Mouse (Mus musculus) heart, embryonic 14.5 days (tissue): Measurements from ENCODE around the gene Ak4. TPM values are rescaled to one million over a fixed set of nuclear protein-coding genes. Genes with fewer than 3 reads are reported as not detected.

Source experiments
- ATAC-seq: fragments of 200-750 bp; cut with Nextera tagmentation; 2 replicates; pipeline ENCODE4 v1.8.0; 2017; ENCODE audit warnings: low read depth, moderate TSS enrichment; ENCODE audit not compliant: insufficient number of reproducible peaks, insufficient read depth, low FRiP score
- H3K27ac ChIP-seq, 2 experiments: fragments of 200-500 bp in 1 of 2; fragments of 300-500 bp in 1 of 2; sonication (generic) in 1 of 2; replicated peaks in 1 of 2; 2 replicates each; pipeline ENCODE4 v1.5.1; 2012 to 2014; ENCODE audit warnings: low read depth in 2 of 2, low read length in 2 of 2, control low read depth in 1 of 2, mild to moderate bottlenecking in 1 of 2, mixed read lengths in 1 of 2; ENCODE audit not compliant: control insufficient read depth in 1 of 2, insufficient read depth in 1 of 2
- H3K27me3 ChIP-seq: fragments of 300-500 bp; sonication (generic); 2 replicates; pipeline ENCODE4 v1.6.1; 2014; ENCODE audit warnings: mild to moderate bottlenecking, low read length, control low read depth; ENCODE audit not compliant: control insufficient read depth, insufficient read depth
- H3K36me3 ChIP-seq: fragments of 300-500 bp; sonication (generic); 2 replicates; pipeline ENCODE4 v1.6.1; 2014; ENCODE audit warnings: mild to moderate bottlenecking, control low read depth, low read length, mixed read lengths; ENCODE audit not compliant: control insufficient read depth, insufficient read depth
- H3K4me1 ChIP-seq, 2 experiments: fragments of 200-500 bp in 1 of 2; fragments of 300-500 bp in 1 of 2; sonication (generic) in 1 of 2; 2 replicates each; pipeline ENCODE4 v1.6.1; 2012 to 2014; ENCODE audit warnings: low read length in 2 of 2, control low read depth in 1 of 2, mixed read lengths in 1 of 2; ENCODE audit not compliant: control insufficient read depth in 2 of 2, insufficient read depth in 2 of 2
- H3K4me2 ChIP-seq: fragments of 300-500 bp; sonication (generic); 2 replicates; pipeline ENCODE4 v1.6.1; 2014; ENCODE audit warnings: mild to moderate bottlenecking, low read length
- H3K4me3 ChIP-seq, 2 experiments: fragments of 200-500 bp in 1 of 2; fragments of 300-500 bp in 1 of 2; sonication (generic) in 1 of 2; 2 replicates each; pipeline ENCODE4 v1.5.1; 2012 to 2014; ENCODE audit warnings: low read length in 2 of 2, mild to moderate bottlenecking in 2 of 2, control low read depth in 1 of 2, low read depth in 1 of 2, moderate library complexity in 1 of 2; ENCODE audit not compliant: control insufficient read depth in 1 of 2, insufficient read depth in 1 of 2
- H3K9ac ChIP-seq: fragments of 300-500 bp; sonication (generic); 2 replicates; pipeline ENCODE4 v1.6.1; 2014; ENCODE audit warnings: mild to moderate bottlenecking, low read length
- H3K9me3 ChIP-seq: fragments of 300-500 bp; sonication (generic); 2 replicates; pipeline ENCODE4 v1.6.1; 2016; ENCODE audit warnings: low read length, control low read depth; ENCODE audit not compliant: control insufficient read depth
- WGBS: fragments of 180-500 bp; shearing (Covaris S2); extraction: QIAGEN DNeasy Blood & Tissue Kit; methylation state at CpG from one replicate; pipeline ENCODE4 v1.1.7; 2014; 5-methylcytosine and 5-hydroxymethylcytosine counted together
- polyA plus RNA-seq: library from polyadenylated mRNA; unstranded; fragments of >200 nt; fragmentation: Nextera tagmentation; extraction: Ambion mirVana; gene quantifications from 2 replicates; pipeline ENCODE4 v1.2.1, GENCODE M21; 2014

Gene Ak4
- polyA plus RNA-seq, 1 experiment from 2014 or later = 8.3 TPM

DNA sequence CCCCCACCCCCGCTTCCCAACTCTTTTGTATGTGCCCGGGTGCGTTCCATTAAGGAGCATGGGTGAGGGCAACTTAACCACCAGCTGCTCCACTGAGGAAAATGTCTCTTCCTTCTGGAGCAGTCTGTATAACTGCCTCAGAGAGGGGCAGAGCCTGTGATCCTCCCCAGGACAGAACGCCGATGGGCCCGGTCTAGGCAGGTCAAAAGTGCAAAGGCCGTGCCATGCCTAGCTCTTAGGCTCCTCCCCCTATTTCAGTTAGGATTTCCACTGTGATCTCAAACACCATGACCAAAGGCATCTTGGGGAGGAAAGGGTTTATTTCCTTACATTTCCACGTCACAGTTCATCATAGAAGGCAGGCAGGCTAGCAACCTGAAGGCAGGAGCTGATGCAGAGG is 29.6 kb downstream of the Ak4 start:
- 91% methylated on average over 8 of the region's 8 CpGs for WGBS
- H3K4me2 ChIP-seq = no peak overlapping the region
- no peaks in the 10 kb centered on the region for H3K27me3 ChIP-seq
- no peak overlapping the region for H3K4me3 ChIP-seq
- no peak for ATAC-seq
- no peak overlapping the region for H3K27ac ChIP-seq
- no peak overlapping the region for H3K9ac ChIP-seq
- peaks cover 10 to 49% of the 10 kb centered on the region in 2 experiments for H3K4me1 ChIP-seq
- H3K9me3 ChIP-seq = no peaks in the 10 kb centered on the region
- H3K36me3 ChIP-seq = peaks cover 12% of the 10 kb centered on the region; the same call in 1 of the 2 replicates

DNA sequence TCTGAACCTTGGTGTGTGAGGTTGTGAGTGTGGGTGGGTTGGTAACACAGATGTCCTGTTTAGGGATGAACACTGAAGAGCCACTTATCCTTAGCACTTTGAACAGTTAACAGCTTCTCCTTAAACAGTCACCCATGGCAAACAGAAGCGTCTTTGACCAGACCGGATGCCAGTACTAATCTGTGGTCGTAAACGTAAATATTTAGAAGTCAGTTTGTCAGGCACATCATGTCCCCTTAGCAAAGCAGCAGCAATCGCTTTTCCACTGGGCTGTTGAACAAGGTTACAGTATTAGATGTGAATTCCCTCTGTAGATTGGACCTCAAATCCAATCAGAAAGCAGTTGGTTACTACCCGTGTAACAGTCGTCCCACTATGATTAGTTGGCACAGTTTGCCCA is 30.3 kb downstream of the Ak4 start:
- Histone ChIP-seq H3K4me1 (peaks cover 8 to 42% of the 10 kb centered on the region in 2 experiments; a peak in 3 of 4 replicates), H3K4me3 (no peak overlapping the region), H3K27ac (no peak overlapping the region), H3K9me3 (no peaks in the 10 kb centered on the region), H3K9ac (no peak overlapping the region), H3K36me3 (peaks cover 12% of the 10 kb centered on the region; the same call in 1 of the 2 replicates), H3K4me2 (no peak overlapping the region), H3K27me3 (no peaks in the 10 kb centered on the region)
- no peak for ATAC-seq
- WGBS = 68% methylated on average over 7 of the region's 7 CpGs

DNA sequence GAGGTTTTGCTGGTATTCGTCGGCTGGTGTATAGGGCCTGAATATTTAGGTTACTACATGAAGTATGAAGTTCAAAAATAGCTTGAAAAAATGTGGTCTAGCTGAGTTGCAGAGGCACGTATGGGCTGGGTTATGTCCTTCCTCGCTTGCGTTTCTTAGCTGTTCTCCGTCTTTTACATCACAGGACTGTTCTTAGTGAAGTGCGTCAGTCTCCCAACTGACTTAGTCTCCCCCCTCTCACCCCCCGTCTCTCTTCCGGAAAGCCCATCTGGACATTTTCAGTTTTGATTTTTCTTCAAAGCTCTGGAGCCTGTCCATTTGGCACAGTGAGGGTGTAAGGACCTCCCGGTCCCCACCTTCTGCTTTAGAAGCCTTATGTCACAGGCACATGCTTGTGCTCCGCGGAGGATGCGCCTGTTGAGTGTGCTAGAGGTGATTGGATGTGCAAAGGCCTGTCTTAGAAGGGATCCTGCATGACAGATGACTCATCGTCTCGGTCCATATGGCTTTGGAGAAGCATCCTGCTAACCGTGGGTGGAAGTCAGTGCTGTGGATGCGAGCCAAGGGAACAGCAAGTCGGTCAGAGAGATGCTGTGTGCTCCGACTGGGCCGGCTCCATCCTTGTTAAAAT is 31.2 kb downstream of the Ak4 start:
- Histone ChIP-seq H3K27me3 (no peaks in the 10 kb centered on the region), H3K27ac (no peak overlapping the region), H3K36me3 (peaks cover 12% of the 10 kb centered on the region; the same call in 1 of the 2 replicates), H3K9me3 (no peaks in the 10 kb centered on the region), H3K4me2 (no peak overlapping the region), H3K4me3 (no peak overlapping the region), H3K4me1 (peaks cover 6 to 33% of the 10 kb centered on the region in 2 experiments; a peak in 3 of 4 replicates), H3K9ac (no peak overlapping the region)
- WGBS = 78% methylated on average over 20 of the region's 20 CpGs
- ATAC-seq = no peak

DNA sequence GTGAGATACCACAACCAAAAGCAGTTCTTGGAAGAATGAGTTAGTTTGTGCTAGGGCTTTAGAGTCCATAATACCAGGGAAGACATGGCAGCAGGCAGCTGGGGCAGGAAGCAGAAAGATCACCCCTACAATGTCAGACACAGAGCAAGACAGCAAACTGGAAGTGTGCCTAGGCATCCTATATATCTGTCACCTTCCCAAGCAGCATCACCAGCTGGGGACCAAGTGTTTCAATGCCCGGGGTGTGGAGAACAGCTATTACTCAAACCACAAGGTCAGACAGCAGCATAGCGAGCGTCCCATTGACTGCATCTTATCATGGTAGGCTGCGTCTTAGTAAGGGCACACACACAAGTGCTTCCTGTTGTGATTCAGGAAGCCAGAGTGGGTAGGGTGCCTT is 32.0 kb downstream of the Ak4 start:
- Histone ChIP-seq H3K4me1 (peaks cover 7 to 30% of the 10 kb centered on the region in 2 experiments), H3K27ac (no peak overlapping the region), H3K4me3 (no peak overlapping the region), H3K27me3 (no peaks in the 10 kb centered on the region), H3K36me3 (peaks cover 12% of the 10 kb centered on the region; the same call in 1 of the 2 replicates), H3K9me3 (no peaks in the 10 kb centered on the region), H3K9ac (no peak overlapping the region), H3K4me2 (no peak overlapping the region)
- 64% methylated on average over 4 of the region's 4 CpGs for WGBS
- ATAC-seq = no peak

DNA sequence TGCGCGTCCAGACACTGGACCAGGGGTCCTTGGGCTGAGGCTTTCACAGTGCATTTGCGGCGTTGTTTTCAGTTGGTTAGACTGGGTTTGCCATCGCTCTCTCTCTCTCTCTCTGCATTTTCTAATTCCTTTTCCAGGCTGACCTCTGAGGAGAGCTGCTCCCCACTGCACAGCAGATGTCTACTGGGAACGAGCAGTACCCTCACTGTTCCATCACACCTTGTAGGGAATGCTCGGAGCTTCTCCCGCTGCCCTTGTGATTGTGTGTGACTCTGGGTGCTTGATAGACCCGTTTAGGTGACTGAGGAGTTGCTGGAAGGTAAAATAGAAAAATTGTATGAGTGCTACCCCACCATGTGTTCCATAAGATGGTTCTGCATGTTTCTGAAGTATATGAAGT is 33.8 kb downstream of the Ak4 start:
- no peaks in the 10 kb centered on the region for H3K9me3 ChIP-seq
- H3K4me1 ChIP-seq = peaks cover 16 to 23% of the 10 kb centered on the region in 2 experiments
- 90% methylated on average over 9 of the region's 9 CpGs for WGBS
- H3K27ac ChIP-seq = no peak overlapping the region
- H3K9ac ChIP-seq = no peak overlapping the region
- ATAC-seq = no peak
- no peak overlapping the region for H3K4me3 ChIP-seq
- H3K4me2 ChIP-seq = no peak overlapping the region
- H3K27me3 ChIP-seq = no peaks in the 10 kb centered on the region
- peaks cover 12% of the 10 kb centered on the region; the same call in 1 of the 2 replicates for H3K36me3 ChIP-seq

DNA sequence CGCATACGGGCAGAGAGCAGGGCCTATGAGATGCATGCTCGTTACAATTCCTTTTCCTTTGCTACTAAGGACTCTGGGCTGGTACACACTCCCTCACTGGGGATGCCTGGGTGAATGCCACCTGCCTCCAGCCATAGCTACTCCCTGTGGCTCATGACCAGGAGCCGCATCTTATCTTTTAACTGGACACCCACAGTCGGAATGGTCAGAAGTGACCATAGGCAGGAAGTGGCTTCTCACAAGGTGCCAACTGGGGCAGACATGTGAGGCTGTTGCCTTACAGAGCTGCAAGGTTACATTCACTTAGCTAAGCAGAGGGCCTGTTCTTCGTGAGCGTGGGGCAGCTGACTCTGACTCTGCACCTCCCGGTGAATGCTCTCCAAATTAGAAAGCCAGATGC is 38.1 kb downstream of the Ak4 start:
- WGBS = 73% methylated on average over 8 of the region's 8 CpGs
- H3K4me3 ChIP-seq = no peak overlapping the region

DNA sequence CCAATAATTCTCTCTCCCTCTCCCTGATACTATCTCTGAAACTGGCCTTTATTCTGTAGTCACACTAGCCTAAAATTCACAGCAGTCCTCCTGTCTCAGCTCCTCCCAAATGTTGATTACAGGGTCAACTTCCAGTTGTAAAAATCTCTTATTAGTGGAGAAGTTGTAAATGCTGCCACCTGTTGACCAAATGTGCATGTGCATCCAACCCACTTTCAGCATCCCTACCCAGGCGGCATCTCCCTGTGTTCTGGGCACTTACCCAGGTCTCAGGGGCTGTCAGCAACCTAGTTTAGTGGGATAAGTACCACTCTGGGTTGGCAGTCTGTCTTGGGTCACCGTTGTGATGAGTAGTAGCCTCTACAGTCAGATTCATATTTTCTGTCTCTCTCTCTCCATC is 39.3 kb downstream of the Ak4 start:
- Histone ChIP-seq H3K27me3 (no peaks in the 10 kb centered on the region), H3K9ac (no peak overlapping the region), H3K9me3 (no peaks in the 10 kb centered on the region), H3K36me3 (peaks cover 33% of the 10 kb centered on the region), H3K4me3 (no peak overlapping the region), H3K4me1 (peaks cover 0 to 10% of the 10 kb centered on the region in 2 experiments; a peak in 2 of 4 replicates), H3K4me2 (no peak overlapping the region), H3K27ac (no peak overlapping the region)
- WGBS = 35% methylated on average over 2 of the region's 2 CpGs
- ATAC-seq = no peak

More for the DNA sequence above, 38.1 kb downstream of the Ak4 start:
- Histone ChIP-seq H3K36me3 (peaks cover 26% of the 10 kb centered on the region), H3K9ac (no peak overlapping the region), H3K4me1 (peaks cover 0 to 10% of the 10 kb centered on the region in 2 experiments; a peak in 2 of 4 replicates), H3K27ac (no peak overlapping the region), H3K27me3 (no peaks in the 10 kb centered on the region), H3K9me3 (no peaks in the 10 kb centered on the region), H3K4me2 (no peak overlapping the region)
- no peak for ATAC-seq

DNA sequence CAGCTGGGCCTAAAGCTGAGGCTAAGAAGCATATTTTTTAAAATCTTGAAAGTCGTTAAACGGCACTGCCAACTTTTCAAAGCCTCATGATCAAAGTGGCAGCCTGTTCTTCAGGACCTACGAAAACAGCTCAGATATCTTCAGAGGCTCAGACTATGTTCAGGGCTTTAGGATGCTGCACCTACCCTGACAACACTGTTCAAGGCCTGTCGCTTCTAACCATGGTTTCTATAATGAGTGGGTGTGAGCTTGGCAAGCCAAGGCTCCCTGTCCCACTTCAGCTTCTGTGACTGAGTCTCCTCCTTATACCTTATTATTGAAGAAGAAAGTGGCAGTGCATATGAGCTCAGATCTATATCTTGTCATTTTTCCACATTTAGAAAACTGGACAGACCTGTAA is 40.3 kb downstream of the Ak4 start:
- Histone ChIP-seq H3K9ac (no peak overlapping the region), H3K4me2 (no peak overlapping the region), H3K4me1 (peaks cover 0 to 10% of the 10 kb centered on the region in 2 experiments; a peak in 2 of 4 replicates), H3K4me3 (no peak overlapping the region), H3K27me3 (no peaks in the 10 kb centered on the region), H3K9me3 (no peaks in the 10 kb centered on the region), H3K27ac (no peak overlapping the region), H3K36me3 (peaks cover 33% of the 10 kb centered on the region)
- no peak for ATAC-seq
- 91% methylated on average over 4 of the region's 4 CpGs for WGBS
